Mouse (Mus musculus): ENCODE measurements around the gene Rsrc1.

The Rsrc1 gene

DNA sequence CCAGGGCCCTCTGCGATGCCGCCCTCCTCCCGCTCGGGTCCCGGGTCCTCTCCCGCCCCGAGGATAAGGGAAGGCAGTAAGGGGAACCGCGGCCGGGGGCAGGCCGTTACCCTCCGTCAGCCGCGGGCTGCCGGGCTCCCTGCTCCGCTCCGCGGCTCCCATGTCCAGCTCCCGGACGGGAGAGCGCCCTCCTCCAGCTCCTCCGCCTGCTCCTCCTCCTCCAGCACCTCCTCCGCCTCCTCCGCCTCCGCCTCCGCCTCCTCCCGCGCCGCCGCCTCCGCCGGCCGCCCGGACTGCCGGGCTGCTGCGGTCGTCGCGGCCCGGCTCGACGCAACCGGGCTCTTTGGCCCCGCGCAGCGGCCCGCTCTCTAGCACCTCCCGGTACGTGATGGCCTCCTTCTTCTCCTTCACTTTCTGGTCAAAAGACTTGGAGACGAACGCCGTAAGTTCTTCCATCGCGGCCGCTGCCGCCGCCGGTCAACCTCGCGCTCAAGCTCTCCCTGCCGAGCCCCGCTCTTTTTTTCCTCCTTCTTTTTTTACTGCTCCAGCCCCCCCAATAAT, at the start of gene Rsrc1:
Gene Rsrc1, plus strand, starts transcription at position 290 of the 561 bp plus-strand sequence.
- peak; percentile 41 to 46 for DNase-seq

- peak in 1 of 2 experiments; percentile 20 for DNase-seq
These were observed 41.5 kb upstream of the Rsrc1 start for GRCm38 (mm10) chr3:66939675-66940074.

GRCm38 (mm10) chr3:66955126-66955525, 26.1 kb upstream of the Rsrc1 start:
- peak; percentile 33 to 54 for DNase-seq

DNA sequence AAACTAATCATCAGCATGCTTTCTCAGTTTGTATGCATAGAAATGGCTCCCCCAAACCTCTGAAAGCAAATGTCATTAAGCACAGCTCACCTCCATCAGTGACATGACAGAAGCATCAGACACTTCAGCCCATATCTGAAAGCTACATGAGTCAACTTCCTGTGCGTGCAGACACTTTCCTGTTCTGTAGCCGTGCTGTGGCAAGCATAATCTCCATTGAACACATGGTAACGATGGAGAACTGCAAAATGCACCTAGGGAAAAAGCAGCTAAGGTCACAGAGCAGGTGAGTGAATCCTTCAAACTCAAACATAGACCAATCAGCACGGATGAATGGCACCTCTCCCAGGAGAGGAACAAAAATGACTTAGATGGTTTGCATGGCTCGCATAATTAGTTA, 21.2 kb upstream of the Rsrc1 start:
- DNase-seq = no peak

GRCm38 (mm10) chr3:66964884-66965283, 16.3 kb upstream of the Rsrc1 start:
- DNase-seq = no peak

- no peak for DNase-seq
These were observed 13.7 kb upstream of the Rsrc1 start for GRCm38 (mm10) chr3:66967508-66967907.

DNA sequence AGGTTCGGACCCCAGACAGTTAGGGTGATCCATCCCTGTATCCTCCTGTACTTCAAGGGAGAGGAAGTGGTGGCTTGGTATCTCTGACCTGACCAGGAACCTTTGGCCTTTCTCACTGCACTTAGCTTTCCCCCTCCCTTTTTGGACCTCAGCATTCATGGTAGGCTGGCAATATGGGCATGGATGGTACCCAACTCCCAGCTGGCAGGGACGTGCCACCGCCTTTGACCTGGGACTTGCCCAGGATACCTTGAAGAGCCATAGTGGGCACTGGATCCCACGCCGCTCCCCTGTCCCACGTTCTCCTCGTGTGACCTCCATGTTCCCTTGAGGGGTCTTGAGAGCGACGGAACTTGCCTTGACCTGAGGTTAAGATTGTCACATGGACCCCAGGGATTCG, 10.9 kb upstream of the Rsrc1 start:
- peak in 1 of 2 experiments; percentile 19 for DNase-seq

DNA sequence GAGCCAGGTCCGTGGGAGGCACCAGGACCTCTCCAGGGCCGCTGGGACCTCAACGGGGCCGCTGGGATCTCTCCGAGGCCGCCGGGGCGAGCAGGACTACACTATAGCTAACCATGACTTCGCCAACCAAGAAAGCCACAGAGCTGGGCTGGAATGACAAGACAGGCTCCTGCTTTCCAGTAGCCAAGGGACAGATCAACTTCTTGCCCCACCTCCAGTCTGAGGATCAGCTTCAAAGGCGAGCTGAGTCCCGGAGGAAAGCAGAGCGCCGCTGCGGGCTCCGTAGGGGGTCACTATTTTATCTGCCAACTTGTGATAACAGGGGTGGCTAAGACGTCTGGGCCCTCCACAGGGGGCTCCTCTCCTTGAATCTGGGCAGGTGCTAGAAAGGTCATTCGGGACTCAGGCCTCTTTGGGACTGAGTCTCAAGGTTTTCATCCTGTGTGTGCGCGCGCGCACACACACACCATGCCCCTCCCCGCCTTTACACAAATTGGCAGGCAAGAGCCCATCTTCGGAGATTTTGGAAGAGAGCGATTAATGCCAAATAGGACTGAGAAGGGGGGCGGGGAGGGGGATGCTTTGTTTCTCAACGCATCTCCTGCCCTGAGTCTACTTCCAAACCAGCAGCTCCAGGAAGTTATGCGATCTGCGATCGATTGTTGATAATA, 10.4 kb upstream of the Rsrc1 start:
- peak in 1 of 2 experiments; percentile 25 for DNase-seq

GRCm38 (mm10) chr3:66972191-66972950, 8.8 kb upstream of the Rsrc1 start:
- peak in 1 of 2 experiments; percentile 40 for DNase-seq

- DNase-seq = peak; percentile 58 to 65
These were observed 7.7 kb upstream of the Rsrc1 start for GRCm38 (mm10) chr3:66973391-66973943.

- DNase-seq = peak in 1 of 2 experiments; percentile 25
These were observed 6.7 kb upstream of the Rsrc1 start for GRCm38 (mm10) chr3:66974501-66974900.

DNA sequence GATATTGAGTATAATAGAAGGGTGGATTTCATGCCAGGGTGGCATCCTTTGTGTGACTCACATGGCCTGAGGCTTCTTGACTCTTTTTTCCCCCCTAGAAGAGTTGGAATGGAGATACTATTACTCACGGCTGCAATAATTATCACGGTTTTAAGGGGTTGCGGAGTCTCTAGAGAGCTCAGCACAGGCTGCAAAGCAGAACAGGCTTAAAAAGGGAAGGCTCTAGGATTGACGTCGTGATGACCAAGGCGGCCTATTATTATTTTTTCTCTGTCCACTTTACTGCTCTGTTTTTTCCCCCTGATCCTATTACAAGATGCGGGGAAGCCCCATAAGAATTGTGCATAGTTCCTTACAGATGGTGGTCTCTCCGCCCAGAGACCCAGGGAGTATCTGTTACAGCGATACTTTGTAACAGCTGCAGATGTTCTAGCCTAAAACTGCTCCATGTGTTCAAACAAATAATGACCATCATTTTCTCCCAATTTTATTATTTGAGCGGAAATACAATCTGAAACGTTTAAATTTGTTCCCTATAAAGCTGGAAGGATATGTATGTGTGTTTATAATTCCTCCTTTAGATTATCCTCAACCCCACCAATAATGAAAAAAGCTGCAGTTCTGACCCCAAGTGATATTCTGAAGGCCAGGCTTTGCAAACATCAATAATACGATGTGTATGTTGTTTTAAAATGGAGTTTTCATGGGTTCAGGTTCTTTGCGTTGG, 4.1 kb upstream of the Rsrc1 start:
- peak in 1 of 2 experiments; percentile 38 for DNase-seq

- peak in 1 of 2 experiments; percentile 38 for DNase-seq
These were observed 3.3 kb upstream of the Rsrc1 start for GRCm38 (mm10) chr3:66977811-66978456.

DNA sequence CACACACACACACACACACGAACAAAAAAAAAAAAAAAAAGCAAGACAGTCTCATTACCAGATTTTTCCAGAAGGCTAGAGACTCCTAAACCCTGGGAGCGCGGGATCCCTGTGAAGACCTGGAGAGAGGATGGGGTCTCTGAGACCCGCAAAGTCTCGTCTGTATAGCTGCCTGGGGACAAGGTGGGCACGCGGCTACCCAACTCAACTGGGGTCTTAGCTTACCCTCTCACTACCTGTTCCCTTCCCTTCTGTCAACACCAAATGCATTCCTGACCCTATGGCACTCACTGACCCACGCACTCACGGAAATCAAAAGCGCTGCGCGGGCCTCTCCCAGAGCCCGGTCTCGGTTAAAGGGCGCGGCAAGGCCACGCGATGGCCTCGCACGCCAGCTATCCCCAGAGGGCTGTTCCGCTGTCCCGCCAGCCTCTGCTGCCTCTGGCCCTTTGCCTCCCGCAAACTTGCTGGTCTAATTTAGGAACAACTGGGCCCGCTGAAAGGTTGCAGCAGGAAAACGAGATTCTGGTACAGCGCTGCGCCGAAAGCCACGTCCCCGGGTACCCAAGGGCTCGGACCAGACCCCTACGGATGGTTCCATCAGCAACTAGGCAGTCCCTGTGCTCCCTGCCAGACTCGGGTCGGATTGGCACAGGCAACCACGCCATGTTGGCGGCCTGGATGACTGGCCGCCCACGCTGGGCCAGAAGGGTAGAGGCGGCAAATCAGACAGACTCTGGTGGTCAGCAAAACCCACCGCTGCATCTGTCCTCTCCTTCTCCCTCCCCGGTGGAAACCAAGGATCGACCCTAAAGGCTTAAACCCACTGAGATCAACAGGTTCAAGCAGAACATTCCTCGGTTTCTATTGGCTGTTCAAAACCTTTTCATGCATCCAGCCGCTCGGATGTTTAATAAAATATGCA, 2.5 kb upstream of the Rsrc1 start:
- DNase-seq = peak; percentile 55 to 57

DNA sequence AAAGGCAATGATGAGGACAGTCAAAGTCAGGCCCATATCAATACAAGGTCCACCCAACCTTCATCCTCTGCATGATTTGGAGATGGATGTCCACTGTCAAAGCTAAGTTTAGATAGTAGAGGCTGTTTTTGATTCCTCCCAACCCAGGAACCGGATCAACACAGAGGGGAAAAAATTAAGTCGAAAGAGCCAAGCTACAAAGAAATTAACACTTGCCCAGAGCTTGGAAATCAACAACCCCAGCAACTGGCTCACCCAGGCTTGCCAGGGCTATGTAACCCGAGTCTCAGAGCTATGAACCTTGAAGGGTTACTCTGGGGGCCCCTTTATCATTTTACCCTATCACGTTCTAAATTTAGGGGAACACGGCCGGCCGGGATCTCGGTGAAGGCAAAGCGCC, 1.7 kb upstream of the Rsrc1 start:
- peak in 1 of 2 experiments; percentile 21 for DNase-seq

GRCm38 (mm10) chr3:66980111-66980975, 847 bp upstream of the Rsrc1 start:
- DNase-seq = peak in 1 of 2 experiments; percentile 20

- peak in 1 of 2 experiments; percentile 27 for DNase-seq
These were observed 516 bp downstream of the Rsrc1 start, which contains the start of gene Shox2 for GRCm38 (mm10) chr3:66981706-66982105. TSS of gene Shox2 (minus strand) at chr3:66981771.

GRCm38 (mm10) chr3:66982181-66982911, 1.2 kb downstream of the Rsrc1 start:
- peak in 1 of 2 experiments; percentile 43 for DNase-seq

DNA sequence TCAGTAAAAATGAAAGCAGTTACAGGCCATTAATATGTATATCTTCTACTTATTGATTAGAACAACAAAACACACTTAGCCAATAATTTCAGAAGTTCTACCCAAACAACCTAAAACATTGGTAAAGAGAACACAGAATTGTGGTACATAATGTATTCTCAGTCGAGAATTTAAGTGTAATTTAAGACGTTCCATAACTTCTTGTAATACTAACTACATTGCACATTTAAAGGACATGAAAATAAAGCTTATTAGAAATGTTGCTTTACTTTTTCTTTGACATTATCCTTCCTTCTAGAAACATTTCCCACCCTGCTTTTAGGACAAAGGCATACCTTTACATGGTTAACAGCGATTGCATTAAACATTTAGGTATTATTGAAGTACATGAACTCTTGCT, 2.3 kb downstream of the Rsrc1 start:
- DNase-seq = no peak
